Mouse (Mus musculus) forebrain, embryonic 13.5 days (tissue): ENCODE measurements around the gene Hist1h2bj. TPM values are rescaled to one million over a fixed set of nuclear protein-coding genes. Genes with fewer than 3 reads are reported as not detected.
A peak's percentile ranks its signal among the peaks of the same experiment; 100 is the strongest.
"Not testable (repeated sequence)": the region's sequence is repeated elsewhere in the genome, so short reads cannot be mapped to it uniquely, and the experiment has no call there.

Source experiments
- ATAC-seq: fragments of 200-750 bp; cut with Nextera tagmentation; 2 replicates; pipeline ENCODE4 v1.8.0; 2017
- H3K27ac ChIP-seq: fragments of 300-500 bp; sonication (generic); 2 replicates; pipeline ENCODE4 v1.5.1; 2015; ENCODE audit warnings: inconsistent platforms, mild to moderate bottlenecking, moderate library complexity
- H3K27me3 ChIP-seq: fragments of 300-500 bp; sonication (generic); 2 replicates; pipeline ENCODE4 v1.6.1; 2015; ENCODE audit warnings: mild to moderate bottlenecking, inconsistent platforms
- H3K36me3 ChIP-seq: fragments of 300-500 bp; sonication (generic); 2 replicates; pipeline ENCODE4 v1.6.1; 2015; ENCODE audit warnings: mild to moderate bottlenecking, inconsistent platforms; ENCODE audit not compliant: poor library complexity, severe bottlenecking
- H3K4me1 ChIP-seq: fragments of 300-500 bp; sonication (generic); 2 replicates; pipeline ENCODE4 v1.6.1; 2015; ENCODE audit warnings: inconsistent platforms
- H3K4me2 ChIP-seq: fragments of 300-500 bp; sonication (generic); 2 replicates; pipeline ENCODE4 v1.6.1; 2015; ENCODE audit warnings: inconsistent platforms, mild to moderate bottlenecking, moderate library complexity
- H3K4me3 ChIP-seq: fragments of 300-500 bp; sonication (generic); 2 replicates; pipeline ENCODE4 v1.5.1; 2015; ENCODE audit warnings: mild to moderate bottlenecking, inconsistent platforms
- H3K9ac ChIP-seq: fragments of 300-500 bp; sonication (generic); 2 replicates; pipeline ENCODE4 v1.6.1; 2015; ENCODE audit warnings: mild to moderate bottlenecking, inconsistent platforms
- H3K9me3 ChIP-seq: fragments of 300-500 bp; sonication (generic); replicated peaks from 2 replicates; pipeline ENCODE4 v1.6.1; 2016; ENCODE audit warnings: inconsistent platforms
- WGBS: fragments of 180-500 bp; shearing (Covaris S2); methylation state at CpG from one replicate; pipeline ENCODE4 v1.1.7; 2015; 5-methylcytosine and 5-hydroxymethylcytosine counted together
- polyA plus RNA-seq: library from polyadenylated mRNA; unstranded; fragments of >200 nt; fragmentation: Nextera tagmentation; extraction: Ambion mirVana; gene quantifications from 2 replicates; pipeline ENCODE4 v1.2.1, GENCODE M21; 2015

Gene Hist1h2bj
- 13.3 and 13.9 TPM in 2 replicates for polyA plus RNA-seq

- Histone ChIP-seq H3K4me1 (peaks cover 27% of the 10 kb centered on the region), H3K9ac (peak within 1 kb of the TSS; percentile 71), H3K4me3 (peak within 1 kb of the TSS; percentile 51), H3K27ac (peak within 1 kb of the TSS; percentile 97), H3K4me2 (peak within 1 kb of the TSS; percentile 82)
- not testable (repeated sequence) for H3K9me3 ChIP-seq, H3K27me3 ChIP-seq, H3K36me3 ChIP-seq
- ATAC-seq = peak; percentile 94
- WGBS = under 1% methylated on average over 48 of the region's 80 CpGs
Measured at GRCm38 (mm10) chr13:22042568-22043502, at the start of gene Hist1h2bj, which contains the start of gene Hist1h2ag. TSS of gene Hist1h2bj (plus strand) at chr13:22043214. TSS of gene Hist1h2ag (minus strand) at chr13:22042944.

GRCm38 (mm10) chr13:21993957-21994738, 48.9 kb upstream of the Hist1h2bj start:
- H3K4me2 ChIP-seq = 0 out of 2 replicates have a peak overlapping the region, but pooled peaks have one; percentile 12
- H3K27me3 ChIP-seq = peaks cover 68% of the 10 kb centered on the region
- H3K36me3 ChIP-seq = no peaks in the 10 kb centered on the region
- peaks cover 13% of the 10 kb centered on the region for H3K4me1 ChIP-seq
- WGBS = 1% methylated on average over 22 of the region's 22 CpGs
- no peak overlapping the region for H3K9ac ChIP-seq
- H3K4me3 ChIP-seq = no peak overlapping the region
- no peak for ATAC-seq
- no peaks in the 10 kb centered on the region for H3K9me3 ChIP-seq
- H3K27ac ChIP-seq = no peak overlapping the region

GRCm38 (mm10) chr13:21994896-21995295, 48.1 kb upstream of the Hist1h2bj start:
- H3K4me3 ChIP-seq = peak overlapping the region; percentile 38
- H3K27me3 ChIP-seq = peaks cover 73% of the 10 kb centered on the region
- no peak overlapping the region for H3K27ac ChIP-seq
- 0 out of 2 replicates have a peak overlapping the region, but pooled peaks have one; percentile 26 for H3K9ac ChIP-seq
- WGBS = 5% methylated on average over 8 of the region's 8 CpGs
- H3K4me1 ChIP-seq = peaks cover 13% of the 10 kb centered on the region
- no peaks in the 10 kb centered on the region for H3K9me3 ChIP-seq
- peak overlapping the region; percentile 58 for H3K4me2 ChIP-seq
- H3K36me3 ChIP-seq = no peaks in the 10 kb centered on the region
- ATAC-seq = no peak

- no peak overlapping the region for H3K27ac ChIP-seq
- H3K4me3 ChIP-seq = peak overlapping the region; percentile 38
- peak overlapping the region; percentile 58 for H3K4me2 ChIP-seq
- H3K36me3 ChIP-seq = no peaks in the 10 kb centered on the region
- 0 out of 2 replicates have a peak, but pooled peaks have one; percentile 30 for ATAC-seq
- H3K4me1 ChIP-seq = peaks cover 13% of the 10 kb centered on the region
- 0 out of 2 replicates have a peak overlapping the region, but pooled peaks have one; percentile 26 for H3K9ac ChIP-seq
- WGBS = under 1% methylated on average over 21 of the region's 21 CpGs
- H3K27me3 ChIP-seq = peaks cover 74% of the 10 kb centered on the region
- no peaks in the 10 kb centered on the region for H3K9me3 ChIP-seq
Measured at GRCm38 (mm10) chr13:21995331-21995914, 47.6 kb upstream of the Hist1h2bj start.

- Histone ChIP-seq H3K27ac (no peak overlapping the region), H3K36me3 (no peaks in the 10 kb centered on the region), H3K4me2 (peak overlapping the region; percentile 58), H3K9me3 (no peaks in the 10 kb centered on the region), H3K4me3 (peak overlapping the region; percentile 38), H3K4me1 (peaks cover 13% of the 10 kb centered on the region), H3K27me3 (peaks cover 80% of the 10 kb centered on the region), H3K9ac (no peak overlapping the region)
- no peak for ATAC-seq
- WGBS = 2% methylated on average over 12 of the region's 12 CpGs
Measured at GRCm38 (mm10) chr13:21996101-21996839, 46.7 kb upstream of the Hist1h2bj start.

- Histone ChIP-seq H3K4me2 (peak overlapping the region; percentile 58), H3K9ac (no peak overlapping the region), H3K9me3 (no peaks in the 10 kb centered on the region), H3K27ac (no peak overlapping the region), H3K4me3 (peak overlapping the region; percentile 38), H3K27me3 (peaks cover 82% of the 10 kb centered on the region), H3K36me3 (no peaks in the 10 kb centered on the region), H3K4me1 (peaks cover 13% of the 10 kb centered on the region)
- WGBS = under 1% methylated on average over 13 of the region's 13 CpGs
- no peak for ATAC-seq
Measured at GRCm38 (mm10) chr13:21996840-21997185, 46.2 kb upstream of the Hist1h2bj start.

- WGBS = 1% methylated on average over 21 of the region's 21 CpGs
- no peaks in the 10 kb centered on the region for H3K36me3 ChIP-seq
Measured at GRCm38 (mm10) chr13:21997201-21997820, 45.7 kb upstream of the Hist1h2bj start.

GRCm38 (mm10) chr13:21997821-21998220, 45.2 kb upstream of the Hist1h2bj start:
- Histone ChIP-seq H3K27me3 (peaks cover 89% of the 10 kb centered on the region), H3K27ac (no peak overlapping the region), H3K4me2 (peak overlapping the region; percentile 58), H3K9ac (no peak overlapping the region), H3K9me3 (no peaks in the 10 kb centered on the region), H3K4me3 (no peak overlapping the region), H3K36me3 (no peaks in the 10 kb centered on the region), H3K4me1 (peaks cover 13% of the 10 kb centered on the region)
- ATAC-seq = no peak
- WGBS = 4% methylated on average over 4 of the region's 4 CpGs

More at GRCm38 (mm10) chr13:21997201-21997820, 45.7 kb upstream of the Hist1h2bj start:
- Histone ChIP-seq H3K4me1 (peaks cover 13% of the 10 kb centered on the region), H3K4me2 (peak overlapping the region; percentile 58), H3K9me3 (no peaks in the 10 kb centered on the region), H3K27me3 (peaks cover 87% of the 10 kb centered on the region), H3K27ac (no peak overlapping the region), H3K9ac (no peak overlapping the region), H3K4me3 (peak overlapping the region; percentile 38)
- ATAC-seq = no peak

GRCm38 (mm10) chr13:21998412-21998811, 44.6 kb upstream of the Hist1h2bj start:
- Histone ChIP-seq H3K36me3 (no peaks in the 10 kb centered on the region), H3K4me1 (peaks cover 13% of the 10 kb centered on the region), H3K27ac (no peak overlapping the region), H3K4me3 (no peak overlapping the region), H3K9me3 (no peaks in the 10 kb centered on the region), H3K4me2 (no peak overlapping the region), H3K9ac (no peak overlapping the region), H3K27me3 (peaks cover 92% of the 10 kb centered on the region)
- ATAC-seq = no peak
- WGBS = 24% methylated on average over 3 of the region's 3 CpGs

- Histone ChIP-seq H3K36me3 (no peaks in the 10 kb centered on the region), H3K27me3 (peaks cover 95% of the 10 kb centered on the region), H3K4me2 (no peak overlapping the region), H3K9ac (no peak overlapping the region), H3K4me1 (peaks cover 13% of the 10 kb centered on the region), H3K4me3 (no peak overlapping the region), H3K27ac (no peak overlapping the region), H3K9me3 (no peaks in the 10 kb centered on the region)
- WGBS = 20% methylated on average over 4 of the region's 4 CpGs
- ATAC-seq = no peak
Measured at GRCm38 (mm10) chr13:21999147-21999546, 43.9 kb upstream of the Hist1h2bj start.

GRCm38 (mm10) chr13:22001346-22001745, 41.7 kb upstream of the Hist1h2bj start:
- Histone ChIP-seq H3K4me1 (peaks cover 16% of the 10 kb centered on the region), H3K27ac (no peak overlapping the region), H3K4me3 (no peak overlapping the region), H3K9me3 (no peaks in the 10 kb centered on the region), H3K27me3 (peaks cover 100% of the 10 kb centered on the region), H3K9ac (no peak overlapping the region), H3K4me2 (no peak overlapping the region), H3K36me3 (no peaks in the 10 kb centered on the region)
- 66% methylated on average over 2 of the region's 2 CpGs for WGBS
- ATAC-seq = no peak
